Mouse (Mus musculus) ZHBTc4 (cell line): ENCODE measurements around the gene Dhrs1.

Experiments used
- DNase-seq: peaks from one replicate; pipeline ENCODE4 v3.0.0-alpha.2; 2011; ENCODE audit warnings: low read depth, low spot score

Gene Dhrs1

DNA sequence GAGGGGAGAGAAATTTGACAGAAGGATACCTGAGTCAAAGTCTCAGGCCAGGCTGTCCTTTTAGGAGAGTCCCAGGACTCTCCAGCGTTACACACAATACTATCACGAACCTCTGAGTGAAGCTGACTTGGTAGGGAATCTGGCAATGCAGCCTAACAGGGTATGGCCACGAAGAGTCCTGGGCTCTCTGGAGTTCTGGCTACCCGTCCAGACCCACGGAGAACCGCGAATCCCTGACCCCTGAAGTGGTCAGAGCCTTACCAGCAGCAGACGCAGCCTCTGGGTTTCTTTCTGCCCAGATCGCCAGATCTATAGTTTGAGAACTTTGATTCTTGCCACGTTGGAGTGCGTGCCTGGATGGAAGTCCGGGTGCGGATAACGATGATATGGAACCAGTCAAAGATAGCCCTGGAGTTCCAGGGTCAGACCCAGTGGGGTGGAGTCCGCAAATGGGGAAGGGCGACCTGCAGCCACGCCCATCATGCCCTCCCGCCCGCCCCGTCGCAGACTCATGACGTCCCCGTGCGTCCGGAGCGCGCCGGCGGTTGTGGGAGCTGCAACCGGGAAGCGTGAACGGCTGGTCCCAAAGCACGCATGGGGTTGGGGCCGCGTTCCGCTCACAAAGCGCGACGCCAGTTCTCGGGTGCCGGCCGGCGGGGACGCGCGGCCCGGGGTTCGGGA lies at the start of gene Dhrs1, which contains the start of gene Nop9:
Gene Dhrs1 (minus strand): TSS at position 511 of the 681 bp plus-strand sequence.
Gene Nop9 (plus strand): TSS at position 514 of the 681 bp plus-strand sequence.
- DNase-seq = peak; percentile 95

DNA sequence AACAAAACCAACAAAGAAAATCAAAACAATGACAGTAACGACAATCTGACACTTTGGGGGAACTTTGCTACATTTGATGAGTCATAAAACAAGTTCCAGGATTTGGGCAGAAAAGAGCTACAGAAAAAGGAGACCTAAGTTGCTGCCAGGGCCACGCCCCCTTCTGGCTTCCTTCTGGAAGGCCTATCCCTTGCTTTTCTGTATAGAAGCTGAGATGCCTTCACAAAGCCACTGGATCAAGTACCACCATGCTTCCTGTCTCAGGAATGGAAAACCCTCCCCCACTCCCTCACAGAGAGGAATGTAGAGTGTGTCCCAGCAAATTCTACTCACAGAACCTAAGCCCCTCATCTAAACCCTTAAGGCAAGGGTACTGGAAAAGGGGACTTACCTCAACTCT lies 48.5 kb upstream of the Dhrs1 start:
- no peak for DNase-seq

DNA sequence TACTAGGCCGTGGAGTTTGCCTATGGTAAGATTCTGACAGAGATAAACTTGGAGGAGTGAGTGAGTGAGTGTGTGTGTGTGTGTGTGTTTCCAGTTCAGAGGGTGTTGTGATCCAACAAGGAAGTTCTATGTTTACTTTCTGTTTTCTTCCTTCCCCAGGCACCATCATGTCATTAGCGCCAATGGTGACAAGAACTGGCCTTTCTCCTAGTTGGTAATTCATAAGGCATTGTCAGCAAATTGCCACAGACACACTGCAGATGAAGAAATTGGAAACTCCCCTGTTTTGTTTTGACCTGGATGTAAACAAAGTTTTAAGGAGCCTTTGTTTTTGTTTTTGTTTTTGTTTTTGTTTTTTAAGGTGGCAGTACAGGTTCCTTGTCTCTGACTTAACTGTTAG lies 48.0 kb upstream of the Dhrs1 start:
- DNase-seq = no peak

DNA sequence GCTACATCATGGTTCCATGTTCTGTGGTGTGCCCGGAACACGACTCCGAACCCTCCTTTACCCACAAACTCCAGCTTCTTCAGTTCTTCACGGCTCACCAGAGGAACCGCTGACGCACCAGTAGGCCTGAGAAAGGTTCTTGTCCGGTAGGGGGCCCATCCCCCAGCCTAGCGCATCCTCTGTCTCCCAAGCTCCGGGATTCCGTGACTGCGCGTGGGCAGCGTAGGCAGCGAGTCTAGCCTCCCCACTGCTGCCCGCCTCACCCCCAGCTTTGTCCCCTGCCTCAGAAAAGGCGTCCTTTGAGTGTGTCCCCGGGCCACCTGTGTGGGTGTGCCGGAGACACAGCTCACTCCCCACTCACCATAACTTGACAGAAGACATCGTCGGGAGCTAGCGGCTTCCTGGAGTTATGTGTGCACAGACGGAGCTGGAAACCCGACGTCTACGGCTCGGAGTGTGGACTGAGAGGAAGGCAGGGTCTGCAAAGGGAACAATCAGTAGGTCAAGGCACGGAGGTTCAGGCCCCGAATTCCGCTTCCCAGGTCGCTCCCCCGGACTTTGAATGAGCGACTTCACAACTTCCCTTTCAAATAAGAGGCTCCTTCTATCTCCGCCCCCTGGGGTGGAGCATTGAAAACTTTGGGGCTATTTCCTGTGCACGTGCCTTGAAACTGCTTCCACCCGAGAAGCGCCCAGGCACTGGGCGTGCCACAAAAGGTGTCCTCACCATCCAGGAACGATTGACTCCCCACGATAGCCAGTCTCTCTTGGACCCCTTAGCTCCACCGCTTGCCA lies 43.0 kb upstream of the Dhrs1 start, which contains the start of gene Ripk3:
Gene Ripk3 (minus strand): TSS at position 610 of the 795 bp plus-strand sequence.
- peak; percentile 74 for DNase-seq

GRCm38 (mm10) chr14:55787731-55788130 lies 42.2 kb upstream of the Dhrs1 start:
- DNase-seq = no peak

GRCm38 (mm10) chr14:55785195-55785594 lies 39.7 kb upstream of the Dhrs1 start:
- DNase-seq = peak; percentile 60

GRCm38 (mm10) chr14:55783958-55784235 lies 38.4 kb upstream of the Dhrs1 start, which contains the start of gene Adcy4:
Adcy4 (minus strand) TSS chr14:55784095.
- peak; percentile 17 for DNase-seq

GRCm38 (mm10) chr14:55783171-55783957 lies 37.9 kb upstream of the Dhrs1 start:
- peak; percentile 29 for DNase-seq

DNA sequence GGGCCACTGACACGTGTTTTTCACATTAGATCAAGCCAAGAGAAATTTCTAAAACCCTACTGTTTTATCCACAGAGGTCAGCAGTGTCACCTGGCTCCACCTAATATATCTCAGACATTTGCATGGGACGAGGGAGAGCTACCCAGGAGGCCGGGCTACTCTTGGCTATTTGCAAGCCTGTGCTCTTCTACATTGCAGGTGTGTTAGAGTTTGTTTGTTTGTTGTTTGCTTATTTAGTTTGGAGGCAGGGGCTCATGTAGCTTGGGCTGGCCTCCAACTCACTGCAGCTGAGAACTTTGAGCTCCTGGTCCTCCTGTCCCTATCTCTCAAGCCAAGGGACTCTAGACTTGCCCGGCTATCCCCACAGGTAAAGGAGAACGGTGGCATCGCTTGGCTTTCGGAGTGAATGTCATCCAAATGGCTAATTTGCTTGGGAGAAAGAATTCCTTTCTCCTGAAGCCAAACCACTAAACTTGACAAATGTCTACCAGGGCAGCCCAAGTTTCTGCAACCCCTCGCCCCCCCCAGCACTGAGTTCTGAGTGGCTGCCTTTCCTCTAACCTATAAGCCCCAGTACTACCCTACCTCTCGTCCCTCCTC lies 37.0 kb upstream of the Dhrs1 start:
- no peak for DNase-seq

DNA sequence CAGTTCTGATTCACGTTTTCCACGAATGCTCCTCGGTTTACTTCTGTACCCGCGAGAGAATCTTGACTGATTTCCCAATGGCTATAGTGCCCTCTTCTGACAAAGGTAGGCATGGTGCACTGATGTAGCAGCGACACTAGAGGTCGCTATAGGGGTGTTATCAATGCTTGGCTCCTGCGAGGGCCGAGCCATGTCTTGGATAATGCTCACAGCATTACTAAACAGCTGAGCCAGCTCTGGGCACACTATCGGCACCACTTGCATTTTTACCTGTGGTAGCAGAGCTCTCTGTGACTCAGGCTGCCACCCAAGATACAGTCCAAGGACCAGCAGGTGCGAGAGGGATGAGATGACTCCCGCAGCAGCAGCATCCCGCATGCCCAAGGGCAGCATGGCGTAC lies 35.8 kb upstream of the Dhrs1 start:
- DNase-seq = peak; percentile 90

GRCm38 (mm10) chr14:55780736-55781135 lies 35.2 kb upstream of the Dhrs1 start:
- no peak for DNase-seq

- no peak for DNase-seq
Observed at GRCm38 (mm10) chr14:55779656-55780055, 34.2 kb upstream of the Dhrs1 start.

DNA sequence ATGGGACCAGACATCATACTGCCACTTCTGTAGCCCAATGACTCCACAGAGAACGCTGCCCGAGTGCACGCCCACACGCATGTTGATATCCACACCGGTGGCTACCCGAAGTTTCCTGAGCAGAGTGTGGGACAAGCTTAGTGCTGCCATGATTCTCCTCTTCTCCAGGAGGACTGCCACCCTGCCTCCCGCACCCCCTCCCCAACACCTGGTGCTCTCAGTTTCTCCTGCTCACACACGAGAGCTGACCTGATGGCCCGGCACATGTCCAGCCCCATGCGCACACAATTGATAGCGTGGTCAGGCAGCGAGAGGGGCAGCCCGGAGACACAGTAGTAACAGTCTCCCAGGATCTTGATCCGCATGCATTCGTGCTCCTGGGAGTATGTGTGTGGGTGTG lies 33.2 kb upstream of the Dhrs1 start:
- DNase-seq = peak; percentile 30

GRCm38 (mm10) chr14:55777806-55778205 lies 32.3 kb upstream of the Dhrs1 start:
- DNase-seq = no peak

GRCm38 (mm10) chr14:55777176-55777575 lies 31.7 kb upstream of the Dhrs1 start:
- no peak for DNase-seq

- no peak for DNase-seq
Observed at GRCm38 (mm10) chr14:55776711-55777110, 31.2 kb upstream of the Dhrs1 start.

DNA sequence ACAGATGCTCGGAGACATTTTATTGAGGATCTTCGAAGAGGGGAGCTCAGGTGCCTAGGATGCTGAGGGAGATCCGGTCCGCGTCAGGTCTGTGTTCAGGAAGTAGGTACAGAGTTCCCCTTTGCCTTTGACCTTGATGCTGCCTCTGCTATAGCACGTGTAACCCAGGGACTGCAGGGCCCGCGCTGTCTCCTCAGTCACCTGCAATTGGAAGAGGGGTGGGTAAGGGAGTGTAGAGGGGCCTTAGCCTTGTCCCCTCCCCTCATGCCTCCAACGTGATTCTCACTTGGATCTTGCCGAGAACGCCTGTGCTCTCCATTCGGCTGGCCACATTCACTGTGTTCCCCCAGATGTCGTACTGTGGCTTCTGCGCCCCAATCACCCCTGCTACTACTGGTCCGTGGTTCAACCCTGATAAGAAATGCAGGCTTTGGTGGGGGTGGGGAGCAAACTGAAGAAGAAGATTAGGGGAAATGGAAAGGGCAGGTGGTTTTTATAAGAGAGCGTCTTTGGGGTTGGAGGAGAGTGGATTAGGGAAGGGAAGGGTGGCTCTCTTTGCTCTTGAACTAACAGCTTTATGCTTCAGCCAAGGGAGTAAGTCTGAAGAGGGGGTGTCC lies 23.7 kb upstream of the Dhrs1 start:
- no peak for DNase-seq

DNA sequence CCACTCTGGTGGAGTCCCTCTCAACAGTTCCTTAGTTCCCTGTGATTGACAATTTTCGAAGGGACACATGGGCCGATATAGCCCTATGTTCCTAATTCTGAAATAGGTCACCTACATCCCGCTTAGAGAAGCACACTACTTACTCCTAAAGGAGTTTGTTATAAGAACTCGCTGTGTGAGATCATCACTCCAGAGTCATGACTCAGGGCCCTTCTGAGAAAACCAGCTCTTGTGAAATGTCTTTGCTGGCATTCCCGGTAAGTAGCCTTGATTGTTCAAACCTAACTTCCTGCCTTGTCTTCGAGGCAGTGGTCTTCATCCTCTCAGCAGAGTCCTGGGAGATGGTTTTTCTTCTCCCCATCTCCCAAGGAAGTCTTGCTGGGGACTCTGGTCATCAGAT lies 23.1 kb upstream of the Dhrs1 start:
- no peak for DNase-seq

DNA sequence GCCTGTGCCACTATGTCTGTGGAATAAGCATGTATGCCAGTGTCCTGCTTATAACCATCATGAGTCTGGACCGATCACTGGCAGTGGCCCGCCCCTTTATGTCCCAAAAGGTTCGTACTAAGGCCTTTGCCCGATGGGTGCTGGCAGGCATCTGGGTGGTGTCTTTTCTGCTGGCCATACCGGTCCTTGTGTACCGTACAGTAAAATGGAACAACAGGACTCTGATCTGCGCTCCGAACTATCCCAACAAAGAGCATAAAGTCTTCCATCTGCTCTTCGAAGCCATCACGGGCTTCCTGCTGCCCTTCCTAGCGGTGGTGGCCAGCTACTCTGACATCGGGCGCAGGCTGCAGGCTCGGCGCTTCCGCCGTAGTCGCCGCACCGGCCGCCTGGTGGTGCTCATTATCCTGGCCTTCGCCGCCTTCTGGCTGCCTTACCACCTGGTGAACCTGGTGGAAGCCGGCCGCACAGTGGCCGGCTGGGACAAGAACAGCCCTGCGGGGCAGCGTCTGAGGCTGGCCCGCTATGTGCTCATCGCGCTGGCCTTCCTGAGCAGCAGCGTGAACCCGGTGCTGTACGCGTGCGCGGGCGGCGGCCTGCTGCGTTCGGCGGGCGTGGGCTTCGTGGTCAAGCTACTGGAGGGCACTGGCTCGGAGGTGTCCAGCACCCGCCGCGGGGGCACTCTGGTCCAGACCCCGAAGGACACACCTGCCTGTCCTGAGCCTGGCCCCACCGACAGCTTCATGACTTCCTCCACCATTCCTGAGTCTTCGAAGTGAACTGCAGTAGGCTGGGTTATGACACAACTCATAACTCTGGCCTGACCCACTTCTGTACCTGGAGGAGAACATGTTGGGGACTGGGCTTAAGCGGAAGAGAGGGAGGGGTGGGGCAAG lies 22.3 kb upstream of the Dhrs1 start:
- peak; percentile 51 for DNase-seq

DNA sequence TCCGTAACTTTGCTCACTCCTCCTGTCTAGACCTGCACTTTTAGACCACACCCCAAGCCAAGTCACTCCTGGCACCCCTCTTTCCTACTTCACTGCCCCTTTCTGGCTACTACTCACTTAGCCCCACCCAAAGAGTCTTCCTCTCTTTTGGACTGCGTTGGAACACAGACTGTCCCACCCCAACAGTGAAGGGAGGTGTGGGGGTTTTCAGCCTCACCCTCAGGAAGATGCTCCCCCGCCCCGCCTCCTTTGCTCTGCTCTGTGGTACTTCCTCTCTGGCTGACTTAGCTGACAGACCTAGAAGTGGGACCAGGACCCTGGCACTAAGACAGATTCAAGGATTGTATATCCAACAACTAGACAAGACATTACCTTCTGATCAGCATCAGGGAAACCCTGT lies 20.2 kb upstream of the Dhrs1 start, which contains the start of gene Ltb4r1:
Gene Ltb4r1 (plus strand): TSS at position 267 of the 400 bp plus-strand sequence.
- no peak for DNase-seq
